Mouse (Mus musculus) layer of hippocampus, postnatal 25 days (tissue): ENCODE data around the gene Pan3. TPM values are rescaled to one million over a fixed set of nuclear protein-coding genes. Genes with fewer than 3 reads are reported as not detected.

ENCODE experiments used
- DNase-seq, 2 experiments: peaks; one replicate each; pipeline ENCODE4 v3.0.0; 2022; ENCODE audit warnings: mixed read lengths in 2 of 2, low spot score in 1 of 2; ENCODE audit errors: extremely low spot score in 1 of 2
- total RNA-seq, 2 experiments: library from RNA; stranded (reverse); gene quantifications; 2 replicates each; pipeline ENCODE4 v1.2.3; 2021

The Pan3 gene
- total RNA-seq: 100 to 1,000 TPM in 1 of 2 experiments, 10 to 100 TPM in 1; 76.1 to 101 TPM

- peak; percentile 93 to 98 for DNase-seq
Measured at GRCm38 (mm10) chr5:147429535-147430305, at the start of gene Pan3. TSS of gene Pan3 (plus strand) at chr5:147430161.

- DNase-seq: peak in 1 of 2 experiments; percentile 47
Measured at GRCm38 (mm10) chr5:147381396-147381795, 48.6 kb upstream of the Pan3 start.

GRCm38 (mm10) chr5:147386865-147387264 is 43.1 kb upstream of the Pan3 start:
- DNase-seq: no peak

- no peak for DNase-seq
Measured at GRCm38 (mm10) chr5:147388376-147389008, 41.5 kb upstream of the Pan3 start.

- DNase-seq: no peak
Measured at GRCm38 (mm10) chr5:147389052-147389451, 40.9 kb upstream of the Pan3 start.

- no peak for DNase-seq
Measured at GRCm38 (mm10) chr5:147390772-147391171, 39.2 kb upstream of the Pan3 start.

GRCm38 (mm10) chr5:147392667-147393213 is 37.2 kb upstream of the Pan3 start:
- DNase-seq: no peak

GRCm38 (mm10) chr5:147395050-147395449 is 34.9 kb upstream of the Pan3 start:
- DNase-seq: no peak

- DNase-seq: peak in 1 of 2 experiments; percentile 14
Measured at GRCm38 (mm10) chr5:147399843-147400504, 30.0 kb upstream of the Pan3 start, which contains the start of gene Flt3. TSS of gene Flt3 (minus strand) at chr5:147400489.

GRCm38 (mm10) chr5:147400505-147400979 is 29.4 kb upstream of the Pan3 start:
- peak in 1 of 2 experiments; percentile 18 for DNase-seq

- no peak for DNase-seq
Measured at GRCm38 (mm10) chr5:147401024-147401423, 28.9 kb upstream of the Pan3 start.

GRCm38 (mm10) chr5:147402505-147402904 is 27.5 kb upstream of the Pan3 start:
- peak in 1 of 2 experiments; percentile 56 for DNase-seq

GRCm38 (mm10) chr5:147406135-147406534 is 23.8 kb upstream of the Pan3 start:
- DNase-seq: no peak

- DNase-seq: no peak
Measured at GRCm38 (mm10) chr5:147408731-147409130, 21.2 kb upstream of the Pan3 start.

GRCm38 (mm10) chr5:147410585-147410984 is 19.4 kb upstream of the Pan3 start:
- no peak for DNase-seq

GRCm38 (mm10) chr5:147417986-147418385 is 12.0 kb upstream of the Pan3 start:
- no peak for DNase-seq

GRCm38 (mm10) chr5:147418394-147419121 is 11.4 kb upstream of the Pan3 start:
- peak in 1 of 2 experiments; percentile 31 for DNase-seq

- DNase-seq: no peak
Measured at GRCm38 (mm10) chr5:147423612-147424011, 6.3 kb upstream of the Pan3 start.

GRCm38 (mm10) chr5:147426048-147426805 is 3.7 kb upstream of the Pan3 start:
- DNase-seq: no peak
